Mouse (Mus musculus) cortical plate, adult 2 months (tissue): ENCODE results near the gene Nckap5. TPM values are rescaled to one million over a fixed set of nuclear protein-coding genes. Genes with fewer than 3 reads are reported as not detected.
A peak's percentile ranks its signal among the peaks of the same experiment; 100 is the strongest.

Source experiments
- H3K27ac ChIP-seq: fragments of 200-500 bp; 2 replicates; pipeline ENCODE4 v1.5.1; 2012; ENCODE audit warnings: low read length, control low read depth, inconsistent platforms; ENCODE audit not compliant: insufficient read depth
- H3K4me1 ChIP-seq: fragments of 200-500 bp; 2 replicates; pipeline ENCODE4 v1.6.1; 2011; ENCODE audit warnings: low read length; ENCODE audit not compliant: control insufficient read depth, insufficient read depth
- H3K4me3 ChIP-seq: fragments of 200-500 bp; 2 replicates; pipeline ENCODE4 v1.5.1; 2011; ENCODE audit warnings: mild to moderate bottlenecking, low read length, control low read depth; ENCODE audit not compliant: insufficient read depth
- CTCF ChIP-seq: fragments of 200-500 bp; IDR thresholded peaks from 2 replicates; pipeline ENCODE4 v1.5.1; 2011; ENCODE audit warnings: mild to moderate bottlenecking, control low read depth, low read length; ENCODE audit not compliant: insufficient read depth; ENCODE audit errors: extremely low read depth
- POLR2A ChIP-seq: fragments of 200-500 bp; IDR thresholded peaks from 2 replicates; pipeline ENCODE4 v1.6.1; 2011; ENCODE audit warnings: mild to moderate bottlenecking, low read length, control low read depth; ENCODE audit not compliant: insufficient read depth; ENCODE audit errors: extremely low read depth
- polyA plus RNA-seq: library from polyadenylated mRNA; depleted of rRNA; stranded (reverse); fragments of >200 nt; gene quantifications from 2 replicates; pipeline ENCODE4 v1.2.3, GENCODE M21; 2012

Gene Nckap5
- polyA plus RNA-seq, 1 experiment = 3.1 TPM

- TF ChIP-seq CTCF = no peak
- no peak for TF ChIP-seq POLR2A
These were observed 302.5 kb downstream of the Nckap5 start for GRCm38 (mm10) chr1:126528043-126528598.

GRCm38 (mm10) chr1:126518067-126518466, 312.5 kb downstream of the Nckap5 start:
- no peak overlapping the region for H3K4me3 ChIP-seq
- TF ChIP-seq POLR2A (no peak), CTCF (no peak)
- H3K4me1 ChIP-seq = no peaks in the 10 kb centered on the region
- H3K27ac ChIP-seq = no peak overlapping the region

More at GRCm38 (mm10) chr1:126528043-126528598, 302.5 kb downstream of the Nckap5 start:
- no peaks in the 10 kb centered on the region for H3K4me1 ChIP-seq
- H3K4me3 ChIP-seq = no peak overlapping the region
- H3K27ac ChIP-seq = no peak overlapping the region

GRCm38 (mm10) chr1:126517427-126517826, 313.2 kb downstream of the Nckap5 start:
- TF ChIP-seq CTCF = no peak
- no peak for TF ChIP-seq POLR2A
- Histone ChIP-seq H3K4me3 (no peak overlapping the region), H3K27ac (no peak overlapping the region), H3K4me1 (no peaks in the 10 kb centered on the region)

GRCm38 (mm10) chr1:126515054-126515756, 315.4 kb downstream of the Nckap5 start:
- no peak overlapping the region for H3K27ac ChIP-seq
- no peak overlapping the region for H3K4me3 ChIP-seq
- no peak for TF ChIP-seq POLR2A
- no peak for TF ChIP-seq CTCF
- no peaks in the 10 kb centered on the region for H3K4me1 ChIP-seq

GRCm38 (mm10) chr1:126511835-126512445, 318.7 kb downstream of the Nckap5 start:
- no peaks in the 10 kb centered on the region for H3K4me1 ChIP-seq
- H3K27ac ChIP-seq = no peak overlapping the region
- no peak for TF ChIP-seq CTCF
- no peak for TF ChIP-seq POLR2A
- no peak overlapping the region for H3K4me3 ChIP-seq

GRCm38 (mm10) chr1:126504717-126505116, 325.9 kb downstream of the Nckap5 start:
- H3K27ac ChIP-seq = no peak overlapping the region

GRCm38 (mm10) chr1:126502741-126503140, 327.9 kb downstream of the Nckap5 start:
- Histone ChIP-seq H3K4me1 (no peaks in the 10 kb centered on the region), H3K4me3 (no peak overlapping the region), H3K27ac (no peak overlapping the region)
- TF ChIP-seq POLR2A = no peak
- TF ChIP-seq CTCF = no peak

More at GRCm38 (mm10) chr1:126504717-126505116, 325.9 kb downstream of the Nckap5 start:
- Histone ChIP-seq H3K4me3 (no peak overlapping the region), H3K4me1 (no peaks in the 10 kb centered on the region)
- TF ChIP-seq POLR2A (no peak), CTCF (no peak)

GRCm38 (mm10) chr1:126496722-126497121, 333.9 kb downstream of the Nckap5 start:
- no peaks in the 10 kb centered on the region for H3K4me1 ChIP-seq
- TF ChIP-seq CTCF (no peak), POLR2A (no peak)
- H3K27ac ChIP-seq = no peak overlapping the region
- H3K4me3 ChIP-seq = no peak overlapping the region

- Histone ChIP-seq H3K4me1 (no peaks in the 10 kb centered on the region), H3K27ac (no peak overlapping the region), H3K4me3 (peak overlapping the region; percentile 45)
- no peak for TF ChIP-seq CTCF
- no peak for TF ChIP-seq POLR2A
These were observed 338.2 kb downstream of the Nckap5 start for GRCm38 (mm10) chr1:126492206-126493071.

- H3K27ac ChIP-seq = no peak overlapping the region
- no peaks in the 10 kb centered on the region for H3K4me1 ChIP-seq
- no peak overlapping the region for H3K4me3 ChIP-seq
- TF ChIP-seq POLR2A = no peak
These were observed 339.2 kb downstream of the Nckap5 start for GRCm38 (mm10) chr1:126491412-126491811.
